Mouse (Mus musculus): ENCODE results near the gene Sorcs1. TPM values are rescaled to one million over a fixed set of nuclear protein-coding genes. Genes with fewer than 3 reads are reported as not detected.

The Sorcs1 gene
- polyA plus RNA-seq, 1 experiment from 2014 or later, result 3.2 TPM

- no peaks in the 10 kb centered on the region for H3K36me3 ChIP-seq
- no peaks in the 10 kb centered on the region for H3K4me1 ChIP-seq
- H3K4me3 ChIP-seq, result no peak overlapping the region
- H3K4me2 ChIP-seq (replicated peaks), result no peak overlapping the region
- 95% methylated on average over 2 of the region's 2 CpGs for WGBS
- no peaks in the 10 kb centered on the region for H3K27me3 ChIP-seq
- no peak overlapping the region for H3K27ac ChIP-seq
- no peak for ATAC-seq (ENCODE audit: insufficient number of reproducible peaks, insufficient read depth, low FRiP score, low TSS enrichment)
- no peaks in the 10 kb centered on the region for H3K9me3 ChIP-seq
- no peak overlapping the region for H3K9ac ChIP-seq
These were observed 280.1 kb downstream of the Sorcs1 start for GRCm38 (mm10) chr19:50398341-50398740.

GRCm38 (mm10) chr19:50395731-50396130 lies 282.7 kb downstream of the Sorcs1 start:
- WGBS, result 89% methylated on average over 6 of the region's 6 CpGs
- Histone ChIP-seq H3K4me1 (no peaks in the 10 kb centered on the region), H3K27me3 (no peaks in the 10 kb centered on the region), H3K4me2 (replicated peaks) (no peak overlapping the region), H3K27ac (no peak overlapping the region), H3K9ac (no peak overlapping the region), H3K9me3 (no peaks in the 10 kb centered on the region), H3K36me3 (no peaks in the 10 kb centered on the region), H3K4me3 (no peak overlapping the region)
- no peak for ATAC-seq (ENCODE audit: insufficient number of reproducible peaks, insufficient read depth, low FRiP score, low TSS enrichment)

- WGBS, result 79% methylated on average over 5 of the region's 5 CpGs
- Histone ChIP-seq H3K27me3 (no peaks in the 10 kb centered on the region), H3K4me3 (no peak overlapping the region), H3K9me3 (no peaks in the 10 kb centered on the region), H3K4me2 (replicated peaks) (no peak overlapping the region), H3K4me1 (no peaks in the 10 kb centered on the region), H3K36me3 (no peaks in the 10 kb centered on the region), H3K27ac (no peak overlapping the region), H3K9ac (no peak overlapping the region)
- no peak for ATAC-seq (ENCODE audit: insufficient number of reproducible peaks, insufficient read depth, low FRiP score, low TSS enrichment)
These were observed 284.3 kb downstream of the Sorcs1 start for GRCm38 (mm10) chr19:50394101-50394500.

- 76% methylated on average over 9 of the region's 9 CpGs for WGBS
- no peak for ATAC-seq (ENCODE audit: insufficient number of reproducible peaks, insufficient read depth, low FRiP score, low TSS enrichment)
These were observed 288.4 kb downstream of the Sorcs1 start for GRCm38 (mm10) chr19:50389925-50390552.

GRCm38 (mm10) chr19:50378901-50379300 lies 299.5 kb downstream of the Sorcs1 start:
- 81% methylated on average over 5 of the region's 5 CpGs for WGBS
- H3K4me2 ChIP-seq (replicated peaks), result no peak overlapping the region
- H3K4me1 ChIP-seq, result no peaks in the 10 kb centered on the region
- no peaks in the 10 kb centered on the region for H3K9me3 ChIP-seq
- no peak overlapping the region for H3K9ac ChIP-seq
- ATAC-seq (ENCODE audit: insufficient number of reproducible peaks, insufficient read depth, low FRiP score, low TSS enrichment), result no peak
- H3K27ac ChIP-seq, result no peak overlapping the region
- no peaks in the 10 kb centered on the region for H3K27me3 ChIP-seq
- H3K36me3 ChIP-seq, result no peaks in the 10 kb centered on the region
- H3K4me3 ChIP-seq, result no peak overlapping the region

More at GRCm38 (mm10) chr19:50389925-50390552, 288.4 kb downstream of the Sorcs1 start:
- Histone ChIP-seq H3K36me3 (no peaks in the 10 kb centered on the region), H3K4me1 (no peaks in the 10 kb centered on the region), H3K27me3 (no peaks in the 10 kb centered on the region), H3K4me3 (no peak overlapping the region), H3K9me3 (peaks cover 3% of the 10 kb centered on the region), H3K4me2 (replicated peaks) (no peak overlapping the region), H3K27ac (no peak overlapping the region), H3K9ac (no peak overlapping the region)

GRCm38 (mm10) chr19:50374751-50375150 lies 303.7 kb downstream of the Sorcs1 start:
- H3K4me2 ChIP-seq (replicated peaks), result no peak overlapping the region
- H3K36me3 ChIP-seq, result no peaks in the 10 kb centered on the region
- H3K27me3 ChIP-seq, result no peaks in the 10 kb centered on the region
- WGBS, result 43% methylated on average over 10 of the region's 10 CpGs
- no peak overlapping the region for H3K9ac ChIP-seq
- H3K4me1 ChIP-seq, result no peaks in the 10 kb centered on the region
- no peaks in the 10 kb centered on the region for H3K9me3 ChIP-seq
- H3K27ac ChIP-seq, result no peak overlapping the region
- no peak overlapping the region for H3K4me3 ChIP-seq
- no peak for ATAC-seq (ENCODE audit: insufficient number of reproducible peaks, insufficient read depth, low FRiP score, low TSS enrichment)

- WGBS, result 50% methylated on average over 3 of the region's 3 CpGs
- ATAC-seq (ENCODE audit: insufficient number of reproducible peaks, insufficient read depth, low FRiP score, low TSS enrichment), result no peak
- H3K27me3 ChIP-seq, result no peaks in the 10 kb centered on the region
- no peak overlapping the region for H3K9ac ChIP-seq
- H3K4me1 ChIP-seq, result no peaks in the 10 kb centered on the region
- no peaks in the 10 kb centered on the region for H3K36me3 ChIP-seq
- H3K27ac ChIP-seq, result no peak overlapping the region
- H3K9me3 ChIP-seq, result no peaks in the 10 kb centered on the region
- H3K4me3 ChIP-seq, result no peak overlapping the region
- H3K4me2 ChIP-seq (replicated peaks), result no peak overlapping the region
These were observed 312.0 kb downstream of the Sorcs1 start for GRCm38 (mm10) chr19:50366446-50366845.

- no peaks in the 10 kb centered on the region for H3K27me3 ChIP-seq
- H3K36me3 ChIP-seq, result no peaks in the 10 kb centered on the region
- H3K27ac ChIP-seq, result no peak overlapping the region
- no peaks in the 10 kb centered on the region for H3K9me3 ChIP-seq
- 39% methylated on average over 9 of the region's 9 CpGs for WGBS
- H3K9ac ChIP-seq, result no peak overlapping the region
- ATAC-seq (ENCODE audit: insufficient number of reproducible peaks, insufficient read depth, low FRiP score, low TSS enrichment), result no peak
- no peaks in the 10 kb centered on the region for H3K4me1 ChIP-seq
- no peak overlapping the region for H3K4me2 ChIP-seq (replicated peaks)
- no peak overlapping the region for H3K4me3 ChIP-seq
These were observed 315.6 kb downstream of the Sorcs1 start for GRCm38 (mm10) chr19:50362655-50363500.

- H3K4me1 ChIP-seq, result no peaks in the 10 kb centered on the region
- no peaks in the 10 kb centered on the region for H3K36me3 ChIP-seq
- no peak overlapping the region for H3K4me2 ChIP-seq (replicated peaks)
- H3K9ac ChIP-seq, result no peak overlapping the region
- ATAC-seq (ENCODE audit: insufficient number of reproducible peaks, insufficient read depth, low FRiP score, low TSS enrichment), result no peak
- no peaks in the 10 kb centered on the region for H3K9me3 ChIP-seq
- no peak overlapping the region for H3K27ac ChIP-seq
- H3K27me3 ChIP-seq, result no peaks in the 10 kb centered on the region
- WGBS, result 28% methylated on average over 2 of the region's 2 CpGs
- H3K4me3 ChIP-seq, result no peak overlapping the region
These were observed 319.9 kb downstream of the Sorcs1 start for GRCm38 (mm10) chr19:50358561-50358960.

GRCm38 (mm10) chr19:50339211-50339610 lies 339.2 kb downstream of the Sorcs1 start:
- 91% methylated on average over 8 of the region's 8 CpGs for WGBS
- Histone ChIP-seq H3K27ac (no peak overlapping the region), H3K4me3 (no peak overlapping the region), H3K36me3 (no peaks in the 10 kb centered on the region), H3K27me3 (no peaks in the 10 kb centered on the region), H3K4me1 (no peaks in the 10 kb centered on the region), H3K9me3 (no peaks in the 10 kb centered on the region), H3K4me2 (replicated peaks) (no peak overlapping the region), H3K9ac (no peak overlapping the region)
- no peak for ATAC-seq (ENCODE audit: insufficient number of reproducible peaks, insufficient read depth, low FRiP score, low TSS enrichment)

- no peak for ATAC-seq (ENCODE audit: insufficient number of reproducible peaks, insufficient read depth, low FRiP score, low TSS enrichment)
These were observed 341.7 kb downstream of the Sorcs1 start for GRCm38 (mm10) chr19:50336751-50337150.

GRCm38 (mm10) chr19:50331136-50331535 lies 347.3 kb downstream of the Sorcs1 start:
- no peak overlapping the region for H3K27ac ChIP-seq
- ATAC-seq (ENCODE audit: insufficient number of reproducible peaks, insufficient read depth, low FRiP score, low TSS enrichment), result no peak
- WGBS, result 76% methylated on average over 3 of the region's 3 CpGs

More at GRCm38 (mm10) chr19:50336751-50337150, 341.7 kb downstream of the Sorcs1 start:
- no peak overlapping the region for H3K9ac ChIP-seq
- H3K4me3 ChIP-seq, result no peak overlapping the region
- no peak overlapping the region for H3K4me2 ChIP-seq (replicated peaks)
- H3K36me3 ChIP-seq, result no peaks in the 10 kb centered on the region
- H3K27me3 ChIP-seq, result no peaks in the 10 kb centered on the region
- 81% methylated on average over 3 of the region's 3 CpGs for WGBS
- H3K27ac ChIP-seq, result no peak overlapping the region
- H3K4me1 ChIP-seq, result no peaks in the 10 kb centered on the region
- H3K9me3 ChIP-seq, result no peaks in the 10 kb centered on the region

More at GRCm38 (mm10) chr19:50331136-50331535, 347.3 kb downstream of the Sorcs1 start:
- Histone ChIP-seq H3K36me3 (no peaks in the 10 kb centered on the region), H3K27me3 (no peaks in the 10 kb centered on the region), H3K9me3 (no peaks in the 10 kb centered on the region), H3K4me3 (no peak overlapping the region), H3K9ac (no peak overlapping the region), H3K4me1 (no peaks in the 10 kb centered on the region), H3K4me2 (replicated peaks) (no peak overlapping the region)
